ENCODE assay signal across 14 mouse cellular contexts in the genomic region with DNA sequence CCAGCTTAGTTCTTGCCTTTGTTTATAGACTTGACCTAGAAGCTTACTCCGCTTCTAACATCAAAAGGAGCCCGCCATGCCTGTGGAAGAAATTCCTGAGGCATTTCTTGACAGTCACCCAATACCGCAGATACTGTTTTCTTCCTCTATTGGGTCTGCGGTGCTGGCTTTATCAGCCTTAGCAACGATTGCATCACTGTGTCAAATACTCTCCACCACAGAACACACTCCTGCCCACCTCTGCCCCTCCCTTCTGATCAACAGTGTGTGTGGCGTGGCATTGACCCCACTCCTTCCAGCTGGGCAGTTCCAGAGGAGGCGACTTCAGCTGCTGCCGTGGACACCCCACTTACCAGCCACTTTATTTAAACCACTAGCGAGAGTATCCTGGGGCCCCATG. TPM values are rescaled to one million over a fixed set of nuclear protein-coding genes. Genes with fewer than 3 reads are reported as not detected.
DNase-seq lines count a peak whose midpoint lies in the region; ATAC-seq lines count a peak whose summit lies in the region.
"Had no signal": no experiment of that assay in that cellular context is flagged by ENCODE, and none has a peak within 500 bp of the region (broad histone marks: within the 10 kb centered on the region; RNA-seq: fewer than 3 reads in every experiment).

No protein-coding gene starts in this region.

- 27% methylated on average over 9 of the region's 9 CpGs for WGBS in kidney, embryonic 14.5 days

- H3K4me1 ChIP-seq in kidney, embryonic 14.5 days (ENCODE audit: control insufficient read depth, insufficient read depth, low read length), result no peaks in the 10 kb centered on the region
- H3K4me1 ChIP-seq: stomach, embryonic 15.5 days had no signal

- peaks cover 5% of the 10 kb centered on the region; the same call in 1 of the 2 replicates for H3K9me3 ChIP-seq in kidney, embryonic 14.5 days (ENCODE audit: control insufficient read depth, low read length)
- H3K9me3 ChIP-seq: stomach, embryonic 15.5 days had no signal

- no peaks in the 10 kb centered on the region for H3K36me3 ChIP-seq in kidney, embryonic 14.5 days (ENCODE audit: control insufficient read depth, insufficient read depth, low read length)
- H3K36me3 ChIP-seq: stomach, embryonic 15.5 days had no signal

- peak; percentile 55; the same call in 1 of the 2 replicates for ATAC-seq in kidney, embryonic 14.5 days (ENCODE audit: low FRiP score, low TSS enrichment)
- ATAC-seq in common myeloid progenitor, adult 5-6 weeks (replicated peaks; ENCODE audit: low read depth, poor library complexity, severe bottlenecking), result peak; percentile 66
- ATAC-seq: forebrain, embryonic 16.5 days had no signal

- H3K4me3 ChIP-seq in kidney, embryonic 14.5 days (ENCODE audit: low read length), result no peak overlapping the region
- H3K4me3 ChIP-seq: layer of hippocampus, adult 2 months; stomach, embryonic 15.5 days had no signal

- peak overlapping the region; percentile 15; the same call in 1 of the 2 replicates for H3K4me2 ChIP-seq in kidney, embryonic 14.5 days (replicated peaks; ENCODE audit: low read depth, low read length)
- H3K4me2 ChIP-seq: stomach, embryonic 15.5 days had no signal

- DNase-seq in kidney, postnatal 36 days, result no peak
- DNase-seq in 3134 (ENCODE audit: extremely low read depth, insufficient read length, low spot score), result peak; percentile 70
- peak; percentile 66 for DNase-seq in lung, postnatal 36 days
- no peak for DNase-seq in heart, adult 9 months (ENCODE audit: low spot score in 2 of 2)
- no peak for DNase-seq in cerebellum, adult 11-12 months
- DNase-seq in cerebellum, postnatal 25 days, result no peak
- DNase-seq: left cerebral cortex, postnatal 4 days; right cerebral cortex, postnatal 25 days had no signal

- H3K9ac ChIP-seq in kidney, embryonic 14.5 days (ENCODE audit: low read depth, low read length), result no peak overlapping the region
- H3K9ac ChIP-seq: stomach, embryonic 15.5 days had no signal

- H3K27me3 ChIP-seq in kidney, embryonic 14.5 days (ENCODE audit: control insufficient read depth, insufficient read depth, low read length), result no peaks in the 10 kb centered on the region
- H3K27me3 ChIP-seq: CH12.LX; stomach, embryonic 15.5 days had no signal

- H3K27ac ChIP-seq in kidney, embryonic 14.5 days (ENCODE audit: low read depth, low read length), result no peak overlapping the region
- H3K27ac ChIP-seq: layer of hippocampus, adult 2 months; stomach, embryonic 15.5 days had no signal

RNA-seq across cellular contexts. Expression of a gene that starts 16.0 kb away (rescaled TPM):
- polyA plus RNA-seq in kidney, embryonic 14.5 days (2014; fragmentation: Nextera tagmentation; extraction: Ambion mirVana), result 2.7 and 4.0 TPM in 2 replicates
- 5.8 and 9.0 TPM in 2 replicates for total RNA-seq in common myeloid progenitor, adult 5-6 weeks (2017)
- total RNA-seq: CH12.LX had no signal

Comparison
In these comparisons a context has a peak if more than half of its experiments do, and no peak if none do; other contexts are left out.
1. DNase-seq: peak in 3134 (single experiment) and lung, postnatal 36 days (single experiment); none in kidney, postnatal 36 days (0 of 2), heart, adult 9 months (0 of 2), cerebellum, adult 11-12 months (single experiment) and cerebellum, postnatal 25 days (0 of 2).